Mouse (Mus musculus): ENCODE data around the gene Prl3d3. TPM values are rescaled to one million over a fixed set of nuclear protein-coding genes. Genes with fewer than 3 reads are reported as not detected.
"Not testable (repeated sequence)": the region's sequence is repeated elsewhere in the genome, so short reads cannot be mapped to it uniquely, and the experiment has no call there.

The Prl3d3 gene
- not detected for total RNA-seq (2021)

DNA sequence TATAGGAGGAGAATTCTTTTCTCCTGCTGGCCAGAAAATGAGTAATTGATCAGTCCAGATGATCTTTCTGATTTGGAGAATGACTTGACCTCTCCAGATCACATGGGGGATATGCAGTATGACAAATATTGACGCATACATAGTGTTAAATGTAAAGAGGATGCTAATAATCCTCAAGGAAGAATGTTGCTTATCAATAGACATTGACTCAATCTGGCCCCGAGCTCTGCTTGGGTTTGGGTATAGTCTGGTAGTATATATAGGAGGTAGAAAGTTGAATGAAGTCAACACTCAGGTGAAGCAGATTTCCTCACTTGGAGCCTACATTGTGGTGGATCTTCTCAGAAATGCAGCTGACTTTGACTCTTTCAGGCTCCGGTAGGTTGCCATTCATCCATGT, at the start of gene Prl3d3:
Gene Prl3d3 (plus strand): TSS at position 301 of the 400 bp plus-strand sequence.
- intact Hi-C loops (cut with DNase I); DNase-seq: not testable (repeated sequence)

DNA sequence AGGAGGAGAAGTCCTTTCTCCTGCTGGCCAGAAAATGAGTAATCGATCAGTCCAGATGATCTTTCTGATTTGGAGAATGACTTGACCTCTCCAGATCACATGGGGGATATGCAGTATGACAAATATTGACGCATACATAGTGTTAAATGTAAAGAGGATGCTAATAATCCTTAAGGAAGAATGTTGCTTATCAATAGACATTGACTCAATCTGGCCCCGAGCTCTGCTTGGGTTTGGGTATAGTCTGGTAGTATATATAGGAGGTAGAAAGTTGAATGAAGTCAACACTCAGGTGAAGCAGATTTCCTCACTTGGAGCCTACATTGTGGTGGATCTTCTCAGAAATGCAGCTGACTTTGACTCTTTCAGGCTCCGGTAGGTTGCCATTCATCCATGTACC, 35.2 kb upstream of the Prl3d3 start, which contains the start of gene Prl3d2:
Gene Prl3d2 (plus strand): TSS at position 301 of the 400 bp plus-strand sequence.
- intact Hi-C loops (cut with DNase I): not testable (repeated sequence)

DNA sequence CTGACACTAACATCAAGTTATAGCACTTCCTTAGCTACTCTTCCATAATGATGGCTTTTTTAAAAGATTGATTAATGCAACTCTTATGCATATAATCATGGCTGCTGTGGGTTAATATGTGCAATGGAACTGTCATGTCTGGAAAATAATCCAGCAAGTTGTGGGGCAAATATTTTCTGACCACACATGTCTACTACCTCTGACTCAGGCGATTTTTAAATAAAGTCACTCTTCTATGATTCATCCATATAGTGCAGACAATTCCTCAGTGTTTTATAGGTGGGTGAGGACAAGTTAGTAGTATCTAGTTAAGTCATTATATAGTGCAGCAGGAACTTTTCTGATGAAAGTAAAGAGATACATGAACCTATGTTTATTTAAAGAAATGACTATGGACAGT, 8.3 kb upstream of the Prl3d3 start:
- intact Hi-C loops (cut with DNase I): no loop called here
- no peak for DNase-seq

More for the DNA sequence above, 35.2 kb upstream of the Prl3d3 start, which contains the start of gene Prl3d2:
- DNase-seq: not testable (repeated sequence)

DNA sequence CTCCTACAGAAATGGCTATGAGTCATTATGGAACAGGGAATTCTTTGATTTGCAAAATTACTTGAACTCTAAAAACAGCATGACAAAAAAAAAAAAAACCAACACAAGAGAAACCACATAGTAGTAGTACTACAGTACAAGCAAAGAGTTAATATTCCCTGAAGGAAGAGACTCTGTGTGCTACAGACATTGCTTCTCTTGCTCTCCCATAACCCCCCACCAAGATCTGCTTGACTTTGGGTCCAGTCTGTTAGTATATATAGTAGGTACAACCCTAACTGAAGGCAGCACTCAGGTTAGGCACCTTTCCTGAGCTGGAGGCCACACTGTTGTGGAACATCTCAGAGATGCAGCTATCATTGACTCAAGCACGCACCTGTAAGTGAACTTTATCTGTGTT, 39.8 kb downstream of the Prl3d3 start, which contains the start of gene Prl3c1:
Gene Prl3c1 (plus strand): TSS at position 301 of the 400 bp plus-strand sequence.
- DNase-seq: no peak
- intact Hi-C loops (cut with DNase I): no loop called here

Other genes with a start within 250 kb of the Prl3d3 start
- not detected for gene Prl, start 99.2 kb upstream of the Prl3d3 start, total RNA-seq (2021)
- not detected for gene Prl3d1, start 62.6 kb upstream of the Prl3d3 start, total RNA-seq (2021)
- not detected for gene Prl3d2, start 35.1 kb upstream of the Prl3d3 start, total RNA-seq (2021)
- not detected for gene Prl3c1, start 39.9 kb downstream of the Prl3d3 start, total RNA-seq (2021)
- not detected for gene Prl3b1, start 85.1 kb downstream of the Prl3d3 start, total RNA-seq (2021)
- gene Prl3a1, start 102.6 kb downstream of the Prl3d3 start, total RNA-seq (2021): not detected
- gene Prl6a1, start 155.8 kb downstream of the Prl3d3 start, total RNA-seq (2021): not detected
- gene Prl8a2, start 188.9 kb downstream of the Prl3d3 start, total RNA-seq (2021): not detected
- gene Prl2b1, start 234.1 kb downstream of the Prl3d3 start, total RNA-seq (2021): not detected

Data from left cerebral cortex, postnatal 4 days (tissue).